Mouse (Mus musculus) embryonic facial prominence, embryonic 10.5 days (tissue): ENCODE data around the gene Fxyd7. TPM values are rescaled to one million over a fixed set of nuclear protein-coding genes. Genes with fewer than 3 reads are reported as not detected.

Experiments
- DNase-seq: peaks from one replicate; pipeline ENCODE4 v3.0.0-alpha.2; 2017; ENCODE audit warnings: low spot score
- H3K27ac ChIP-seq: fragments of 300-500 bp; sonication (generic); replicated peaks from 2 replicates; pipeline ENCODE4 v1.5.1; 2016; ENCODE audit warnings: mild to moderate bottlenecking
- H3K27me3 ChIP-seq: fragments of 300-500 bp; sonication (generic); replicated peaks from 2 replicates; pipeline ENCODE4 v1.6.1; 2016; ENCODE audit warnings: low read depth, mild to moderate bottlenecking; ENCODE audit not compliant: poor library complexity, severe bottlenecking
- H3K36me3 ChIP-seq: fragments of 300-500 bp; sonication (generic); replicated peaks from 2 replicates; pipeline ENCODE4 v1.6.1; 2016; ENCODE audit warnings: mild to moderate bottlenecking, moderate library complexity
- H3K4me1 ChIP-seq: fragments of 300-500 bp; sonication (generic); 2 replicates; pipeline ENCODE4 v1.6.1; 2016
- H3K4me3 ChIP-seq: fragments of 300-500 bp; sonication (generic); 2 replicates; pipeline ENCODE4 v1.5.1; 2016; ENCODE audit warnings: mild to moderate bottlenecking, moderate library complexity
- H3K9me3 ChIP-seq: fragments of 300-500 bp; sonication (generic); 2 replicates; pipeline ENCODE4 v1.6.1; 2016; ENCODE audit warnings: mild to moderate bottlenecking
- WGBS: fragments of 180-500 bp; shearing (Covaris S2); methylation state at CpG from one replicate; pipeline ENCODE4 v1.1.7; 2016; 5-methylcytosine and 5-hydroxymethylcytosine counted together
- polyA plus RNA-seq: library from polyadenylated mRNA; unstranded; fragments of >200 nt; fragmentation: Nextera tagmentation; extraction: Ambion mirVana; gene quantifications from 2 replicates; pipeline ENCODE4 v1.2.1, GENCODE M21; 2016

Gene Fxyd7
- polyA plus RNA-seq, 1 experiment from 2014 or later = 3.1 TPM

- Histone ChIP-seq H3K9me3 (no peaks in the 10 kb centered on the region), H3K27ac (peak overlapping the region; percentile 74), H3K4me3 (peak overlapping the region; percentile 43), H3K4me1 (peaks cover 71% of the 10 kb centered on the region), H3K36me3 (no peaks in the 10 kb centered on the region), H3K27me3 (peaks cover 53% of the 10 kb centered on the region)
- DNase-seq = peak; percentile 70
- 3% methylated on average over 10 of the region's 10 CpGs for WGBS
Observed at GRCm38 (mm10) chr7:31055354-31055824, 4.1 kb upstream of the Fxyd7 start.

DNA sequence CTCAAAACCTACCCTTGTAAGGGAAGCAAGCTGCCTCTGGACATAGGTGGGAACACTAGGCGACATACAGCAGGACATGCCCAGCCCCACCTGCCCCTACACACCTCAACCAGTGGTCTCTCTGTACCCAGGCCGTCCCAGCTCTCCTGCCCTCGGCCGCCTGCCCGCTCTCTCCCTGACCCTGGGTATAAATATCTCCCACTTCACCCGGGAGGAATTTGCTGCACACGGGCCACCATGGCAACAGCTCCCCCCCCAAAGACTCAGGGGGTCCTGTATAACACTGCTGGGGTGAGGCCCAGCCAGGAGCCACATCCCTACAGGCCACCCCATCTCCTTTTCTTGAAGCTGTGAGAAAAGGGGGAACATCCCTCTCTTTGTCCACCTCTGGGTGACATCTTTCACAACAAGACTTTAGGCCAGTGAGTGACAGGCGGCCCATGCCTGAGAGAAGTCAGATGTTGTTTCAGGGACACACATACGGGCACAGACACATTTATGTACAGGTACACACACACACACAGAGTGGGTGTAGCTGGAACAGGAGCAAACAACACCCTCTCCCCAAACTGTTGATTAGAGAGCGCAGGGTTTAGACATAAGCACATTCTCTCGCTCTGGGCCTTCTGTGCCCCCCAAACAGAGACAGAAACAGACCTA is 3.5 kb upstream of the Fxyd7 start:
- Histone ChIP-seq H3K36me3 (no peaks in the 10 kb centered on the region), H3K4me1 (peaks cover 72% of the 10 kb centered on the region), H3K27ac (peak overlapping the region; percentile 74), H3K4me3 (peak overlapping the region; percentile 43; the same call in 1 of the 2 replicates), H3K27me3 (peaks cover 59% of the 10 kb centered on the region), H3K9me3 (no peaks in the 10 kb centered on the region)
- DNase-seq = no peak
- 44% methylated on average over 11 of the region's 11 CpGs for WGBS

DNA sequence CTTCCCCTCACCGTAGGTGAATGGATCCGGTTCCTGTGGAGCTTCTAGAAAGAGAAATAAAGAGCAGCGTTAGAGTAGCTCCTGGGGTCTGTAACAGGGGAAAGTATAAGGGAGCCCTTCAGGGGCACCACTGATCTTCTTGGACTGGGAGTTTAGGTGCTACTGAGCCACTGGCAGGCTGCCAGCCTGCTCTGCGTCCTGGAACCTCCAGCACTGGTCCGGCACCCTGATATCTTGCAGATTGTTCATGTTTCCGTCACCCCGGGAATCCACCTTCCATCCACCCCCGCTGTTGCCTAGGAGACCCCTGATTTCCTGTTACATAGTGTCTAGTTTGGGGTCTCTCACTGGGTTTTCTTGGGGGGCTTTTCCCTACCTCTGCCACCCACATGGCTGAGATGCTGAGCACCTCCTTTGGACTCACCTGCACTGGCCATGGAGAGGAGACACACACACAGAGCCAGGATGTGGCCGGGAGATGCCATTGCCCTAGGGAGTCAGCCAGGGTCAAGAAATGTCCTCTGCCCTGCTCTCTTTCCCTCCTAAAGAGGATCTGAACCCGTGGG is 2.7 kb upstream of the Fxyd7 start:
- peaks cover 71% of the 10 kb centered on the region for H3K4me1 ChIP-seq
- H3K27me3 ChIP-seq = peaks cover 67% of the 10 kb centered on the region
- no peak overlapping the region for H3K4me3 ChIP-seq
- 35% methylated on average over 10 of the region's 10 CpGs for WGBS
- no peak overlapping the region for H3K27ac ChIP-seq
- DNase-seq = no peak
- no peaks in the 10 kb centered on the region for H3K9me3 ChIP-seq
- no peaks in the 10 kb centered on the region for H3K36me3 ChIP-seq

DNA sequence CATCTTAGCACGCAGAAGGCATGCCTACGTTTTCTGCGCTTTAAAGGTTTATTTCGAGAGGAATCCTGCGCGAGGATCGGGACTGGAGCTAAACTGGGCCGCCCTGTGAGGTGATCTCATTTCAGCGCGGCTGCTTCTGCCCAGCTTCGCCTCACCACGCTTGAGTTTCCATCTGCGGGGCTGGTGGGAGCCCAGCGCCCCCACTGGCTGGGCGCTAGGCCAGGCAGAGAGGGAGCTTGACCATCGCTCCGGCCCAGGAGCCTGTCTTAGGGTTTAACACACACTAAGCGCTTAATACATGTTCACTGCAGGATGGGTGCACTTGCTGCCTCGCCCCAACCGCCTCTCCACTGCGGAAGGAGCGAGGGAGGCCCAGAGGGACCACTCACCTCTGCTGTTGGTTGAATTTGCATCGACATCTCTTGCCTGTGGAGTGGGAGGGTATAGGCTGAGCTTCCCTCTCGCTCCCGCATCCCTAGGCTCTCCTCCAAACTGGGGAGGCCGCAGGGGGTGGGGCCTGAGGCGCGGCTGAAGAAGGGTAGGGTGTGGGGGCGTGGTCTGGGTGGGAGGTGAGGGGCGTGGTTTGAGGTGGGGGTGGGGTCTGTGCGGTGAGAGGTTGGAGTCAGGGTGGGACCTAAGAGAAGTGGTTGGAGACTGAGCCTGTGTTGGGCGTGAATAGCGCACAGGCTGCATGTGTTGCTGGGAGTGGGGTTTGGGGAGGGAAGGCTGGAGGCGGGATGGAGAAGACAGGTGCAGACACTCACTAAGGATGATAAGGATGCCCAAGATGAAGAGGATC is 1.6 kb upstream of the Fxyd7 start:
- Histone ChIP-seq H3K9me3 (no peaks in the 10 kb centered on the region), H3K36me3 (no peaks in the 10 kb centered on the region), H3K27ac (no peak overlapping the region), H3K27me3 (peaks cover 78% of the 10 kb centered on the region), H3K4me3 (peak overlapping the region; percentile 45), H3K4me1 (peaks cover 69% of the 10 kb centered on the region)
- DNase-seq = peak; percentile 74
- 1% methylated on average over 34 of the region's 34 CpGs for WGBS

GRCm38 (mm10) chr7:31052251-31052635 is 976 bp upstream of the Fxyd7 start:
- H3K9me3 ChIP-seq = no peaks in the 10 kb centered on the region
- WGBS = 4% methylated on average over 22 of the region's 22 CpGs
- H3K36me3 ChIP-seq = no peaks in the 10 kb centered on the region
- peaks cover 84% of the 10 kb centered on the region for H3K27me3 ChIP-seq
- H3K27ac ChIP-seq = no peak overlapping the region
- peaks cover 69% of the 10 kb centered on the region for H3K4me1 ChIP-seq
- peak overlapping the region; percentile 45 for H3K4me3 ChIP-seq
- peak; percentile 13 for DNase-seq

DNA sequence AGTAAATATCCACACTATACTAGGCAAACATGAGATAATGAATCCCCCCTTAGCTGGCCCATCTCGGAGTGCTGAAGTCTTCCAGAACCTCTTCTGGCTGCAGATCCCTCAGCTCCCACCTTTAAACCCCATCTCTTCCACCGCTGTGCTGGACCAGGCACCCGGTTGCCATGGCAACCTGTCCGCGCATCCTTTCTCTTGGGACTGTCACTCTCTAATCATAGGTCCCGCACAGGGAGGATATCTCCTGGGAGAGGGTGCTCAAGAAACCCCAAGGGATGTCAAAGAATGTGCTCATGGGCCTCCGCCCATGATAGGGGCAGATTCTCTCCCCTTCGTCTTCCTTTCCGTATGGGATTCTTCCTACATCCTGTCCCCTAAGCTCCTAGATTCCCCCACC is 346 bp downstream of the Fxyd7 start:
- Histone ChIP-seq H3K4me3 (peak overlapping the region; percentile 47), H3K4me1 (peaks cover 68% of the 10 kb centered on the region), H3K27me3 (peaks cover 93% of the 10 kb centered on the region), H3K36me3 (no peaks in the 10 kb centered on the region), H3K9me3 (no peaks in the 10 kb centered on the region), H3K27ac (no peak overlapping the region)
- peak; percentile 38 for DNase-seq
- under 1% methylated on average over 9 of the region's 9 CpGs for WGBS

GRCm38 (mm10) chr7:31050487-31050886 is 780 bp downstream of the Fxyd7 start:
- WGBS = 4% methylated on average over 6 of the region's 6 CpGs
- Histone ChIP-seq H3K4me3 (peak overlapping the region; percentile 47), H3K27ac (no peak overlapping the region), H3K36me3 (no peaks in the 10 kb centered on the region), H3K9me3 (no peaks in the 10 kb centered on the region), H3K4me1 (peaks cover 64% of the 10 kb centered on the region), H3K27me3 (peaks cover 93% of the 10 kb centered on the region)
- DNase-seq = no peak

GRCm38 (mm10) chr7:31049846-31050281 is 1.4 kb downstream of the Fxyd7 start:
- H3K36me3 ChIP-seq = no peaks in the 10 kb centered on the region
- H3K9me3 ChIP-seq = no peaks in the 10 kb centered on the region
- peaks cover 57% of the 10 kb centered on the region for H3K4me1 ChIP-seq
- H3K27ac ChIP-seq = no peak overlapping the region
- WGBS = 3% methylated on average over 14 of the region's 15 CpGs
- peaks cover 93% of the 10 kb centered on the region for H3K27me3 ChIP-seq
- DNase-seq = peak; percentile 51
- peak overlapping the region; percentile 47 for H3K4me3 ChIP-seq

- peak; percentile 26 for DNase-seq
- H3K27ac ChIP-seq = no peak overlapping the region
- H3K36me3 ChIP-seq = no peaks in the 10 kb centered on the region
- peak overlapping the region; percentile 47; the same call in 1 of the 2 replicates for H3K4me3 ChIP-seq
- H3K27me3 ChIP-seq = peaks cover 93% of the 10 kb centered on the region
- WGBS = 22% methylated on average over 5 of the region's 5 CpGs
- H3K9me3 ChIP-seq = no peaks in the 10 kb centered on the region
- peaks cover 52% of the 10 kb centered on the region for H3K4me1 ChIP-seq
Observed at GRCm38 (mm10) chr7:31049135-31049845, 2.0 kb downstream of the Fxyd7 start.

- 38% methylated on average over 10 of the region's 10 CpGs for WGBS
- Histone ChIP-seq H3K36me3 (no peaks in the 10 kb centered on the region), H3K4me3 (peak within 1 kb of the TSS; percentile 47), H3K27me3 (peaks cover 75% of the 10 kb centered on the region), H3K9me3 (no peaks in the 10 kb centered on the region), H3K4me1 (peaks cover 12% of the 10 kb centered on the region), H3K27ac (0 out of 2 replicates have a peak within 1 kb of the TSS, but pooled peaks have one; percentile 30)
- DNase-seq = no peak
Observed at GRCm38 (mm10) chr7:31042431-31042910, 8.8 kb downstream of the Fxyd7 start, which contains the start of gene Fxyd5. Gene Fxyd5, minus strand, starts transcription at chr7:31042481.

- Histone ChIP-seq H3K4me3 (peak overlapping the region; percentile 47), H3K4me1 (peaks cover 12% of the 10 kb centered on the region), H3K9me3 (no peaks in the 10 kb centered on the region), H3K27me3 (peaks cover 69% of the 10 kb centered on the region), H3K27ac (0 out of 2 replicates have a peak overlapping the region, but pooled peaks have one; percentile 30), H3K36me3 (no peaks in the 10 kb centered on the region)
- 3% methylated on average over 28 of the region's 28 CpGs for WGBS
- peak; percentile 30 for DNase-seq
Observed at GRCm38 (mm10) chr7:31041662-31042315, 9.5 kb downstream of the Fxyd7 start.
